Mouse (Mus musculus): ENCODE measurements at regions not wholly inside any gene's neighbourhood (a gene's known extent, or its start where the extent isn't known, plus 50 kb on each side); places are given as distances from the start of the nearest gene placed in this dataset.

DNA sequence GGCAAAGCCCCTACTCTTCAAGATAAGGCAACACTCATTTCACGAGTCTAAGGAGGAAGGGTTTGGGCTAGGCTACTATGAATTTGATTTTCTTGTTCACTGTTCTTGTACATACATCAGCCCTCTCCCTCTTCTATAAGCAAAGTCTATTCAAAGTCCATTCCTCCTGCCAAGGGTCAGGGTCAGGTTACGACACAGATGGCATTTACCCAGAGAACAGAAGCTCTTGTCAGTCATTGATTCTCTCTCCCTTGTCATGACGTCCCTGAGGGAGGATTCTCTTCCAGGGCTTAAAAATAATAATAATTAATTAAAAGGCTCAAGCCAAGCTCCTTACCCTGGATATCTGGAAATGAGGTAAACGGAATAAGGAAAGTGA is 222.7 kb downstream of the Rchy1 start:
- no peak overlapping the region for H3K27ac ChIP-seq (ENCODE audit: insufficient read depth, low read length)
- no peak overlapping the region for H3K4me3 ChIP-seq (ENCODE audit: low read depth, low read length)

DNA sequence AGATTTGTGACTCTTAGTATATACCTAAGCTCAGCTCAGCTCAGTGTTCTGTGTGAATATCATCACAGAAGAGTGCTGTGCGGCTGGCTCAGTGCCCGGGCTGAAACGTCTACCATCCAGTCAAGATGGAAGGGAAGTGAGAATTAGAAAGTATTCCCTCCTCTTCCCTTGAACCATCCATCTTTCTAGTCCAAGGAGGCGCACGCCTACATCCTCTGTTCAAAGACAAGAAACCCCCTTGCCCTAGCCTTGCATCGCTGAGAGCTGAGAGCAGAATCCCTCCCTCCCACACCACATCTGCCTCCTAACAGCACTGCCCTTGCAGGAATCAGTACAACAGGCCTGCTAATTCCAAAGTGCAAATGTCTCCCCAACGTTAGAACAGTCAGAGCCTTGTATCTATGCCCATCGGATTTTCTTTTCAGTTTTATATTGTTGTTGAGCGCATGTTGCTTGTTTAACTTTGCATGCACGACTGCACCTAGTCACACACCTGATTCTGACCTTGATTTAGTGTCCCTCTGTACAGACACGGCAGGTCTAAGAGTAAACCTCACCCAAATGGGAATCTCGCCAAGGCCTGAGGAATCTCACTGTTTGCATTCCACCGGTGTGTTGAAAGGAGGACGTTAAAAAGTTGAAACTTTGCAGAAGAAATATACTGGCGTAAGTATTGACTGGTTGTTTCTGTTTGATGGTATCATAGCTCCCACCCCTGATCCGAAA is 222.2 kb downstream of the Parm1 start:
- no peak overlapping the region for H3K4me3 ChIP-seq (ENCODE audit: low read depth, low read length)
- TF ChIP-seq CTCF (IDR thresholded peaks at IDR 0.05; ENCODE audit: low read depth, low read length): no peak
- no peaks in the 10 kb centered on the region; the same call in 1 of the 2 replicates for H3K9me3 ChIP-seq (replicated peaks; ENCODE audit: control insufficient read depth, insufficient read depth, low read length, poor library complexity, severe bottlenecking)
- H3K27me3 ChIP-seq (ENCODE audit: control insufficient read depth, insufficient read depth, low read length, poor library complexity, severe bottlenecking): no peaks in the 10 kb centered on the region
- H3K27ac ChIP-seq (ENCODE audit: insufficient read depth, low read length): no peak overlapping the region
- H3K9ac ChIP-seq (ENCODE audit: low read depth, poor library complexity, severe bottlenecking): no peak overlapping the region
- no peaks in the 10 kb centered on the region for H3K36me3 ChIP-seq (ENCODE audit: control insufficient read depth, insufficient read depth, low read length, poor library complexity, severe bottlenecking)
- H3K4me1 ChIP-seq (ENCODE audit: control insufficient read depth, insufficient read depth, low read length): no peaks in the 10 kb centered on the region

More for the DNA sequence above, 222.7 kb downstream of the Rchy1 start:
- Histone ChIP-seq H3K4me1 (ENCODE audit: control insufficient read depth, insufficient read depth, low read length) (no peaks in the 10 kb centered on the region), H3K9me3 (replicated peaks; ENCODE audit: control insufficient read depth, insufficient read depth, low read length, poor library complexity, severe bottlenecking) (no peaks in the 10 kb centered on the region; the same call in 1 of the 2 replicates), H3K36me3 (ENCODE audit: control insufficient read depth, insufficient read depth, low read length, poor library complexity, severe bottlenecking) (no peaks in the 10 kb centered on the region), H3K27me3 (ENCODE audit: control insufficient read depth, insufficient read depth, low read length, poor library complexity, severe bottlenecking) (no peaks in the 10 kb centered on the region), H3K9ac (ENCODE audit: low read depth, poor library complexity, severe bottlenecking) (no peak overlapping the region)
- TF ChIP-seq POLR2A (IDR thresholded peaks at IDR 0.05; ENCODE audit: insufficient read depth, low read length) (no peak), CTCF (IDR thresholded peaks at IDR 0.05; ENCODE audit: low read depth, low read length) (no peak), EP300 (IDR thresholded peaks at IDR 0.05; ENCODE audit: insufficient read depth, low read depth, low read length) (no peak)

DNA sequence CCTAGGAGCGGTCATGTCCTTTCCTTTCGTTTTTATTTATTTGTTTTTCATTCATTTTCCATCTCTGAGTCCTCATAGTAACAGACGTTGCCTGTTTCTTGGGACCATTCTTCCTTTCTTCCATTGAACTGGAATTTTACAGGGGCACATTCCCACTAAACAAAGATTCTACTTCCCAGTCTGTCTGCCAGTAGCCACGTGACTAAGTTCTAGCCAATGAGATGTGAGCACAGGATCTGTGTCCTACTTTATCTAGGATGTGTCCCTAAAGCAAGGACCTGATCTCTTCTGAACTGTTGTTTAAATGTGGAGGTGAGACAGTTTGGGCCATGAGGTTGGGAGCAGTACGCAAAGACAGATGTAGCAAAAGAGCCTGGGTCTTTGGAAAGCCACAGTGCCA is 214.6 kb downstream of the Parm1 start:
- Histone ChIP-seq H3K9ac (ENCODE audit: low read depth, poor library complexity, severe bottlenecking) (no peak overlapping the region), H3K9me3 (replicated peaks; ENCODE audit: control insufficient read depth, insufficient read depth, low read length, poor library complexity, severe bottlenecking) (no peaks in the 10 kb centered on the region), H3K4me3 (ENCODE audit: low read depth, low read length) (no peak overlapping the region), H3K4me1 (ENCODE audit: control insufficient read depth, insufficient read depth, low read length) (no peaks in the 10 kb centered on the region), H3K27ac (ENCODE audit: insufficient read depth, low read length) (no peak overlapping the region), H3K36me3 (ENCODE audit: control insufficient read depth, insufficient read depth, low read length, poor library complexity, severe bottlenecking) (no peaks in the 10 kb centered on the region), H3K27me3 (ENCODE audit: control insufficient read depth, insufficient read depth, low read length, poor library complexity, severe bottlenecking) (no peaks in the 10 kb centered on the region)
- TF ChIP-seq EP300 (IDR thresholded peaks at IDR 0.05; ENCODE audit: insufficient read depth, low read depth, low read length): no peak
- no peak for TF ChIP-seq CTCF (IDR thresholded peaks at IDR 0.05; ENCODE audit: low read depth, low read length)
- no peak for TF ChIP-seq POLR2A (IDR thresholded peaks at IDR 0.05; ENCODE audit: insufficient read depth, low read length)

DNA sequence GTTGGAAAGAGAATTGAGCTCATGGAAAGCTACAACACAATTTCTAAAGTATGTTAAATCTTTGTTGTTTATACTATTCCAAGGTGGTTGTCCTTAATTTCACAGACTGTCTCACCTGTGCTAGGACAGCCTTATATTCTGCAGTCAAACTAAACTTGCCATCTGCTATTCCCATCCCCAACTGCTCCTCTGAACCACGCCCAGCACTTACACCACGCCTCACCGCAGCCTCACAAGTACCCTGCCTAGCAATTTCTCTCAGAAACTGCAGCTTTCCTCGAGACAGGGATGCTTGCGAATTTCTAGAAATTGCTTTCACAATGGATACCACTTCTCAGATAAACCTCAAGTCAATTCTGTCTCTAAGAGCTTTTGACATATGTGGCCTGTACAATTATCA is 213.7 kb downstream of the Parm1 start:
- Histone ChIP-seq H3K4me1 (ENCODE audit: control insufficient read depth, insufficient read depth, low read length) (no peaks in the 10 kb centered on the region), H3K27ac (ENCODE audit: insufficient read depth, low read length) (no peak overlapping the region), H3K9ac (ENCODE audit: low read depth, poor library complexity, severe bottlenecking) (no peak overlapping the region), H3K36me3 (ENCODE audit: control insufficient read depth, insufficient read depth, low read length, poor library complexity, severe bottlenecking) (no peaks in the 10 kb centered on the region), H3K4me3 (ENCODE audit: low read depth, low read length) (no peak overlapping the region), H3K9me3 (replicated peaks; ENCODE audit: control insufficient read depth, insufficient read depth, low read length, poor library complexity, severe bottlenecking) (no peaks in the 10 kb centered on the region), H3K27me3 (ENCODE audit: control insufficient read depth, insufficient read depth, low read length, poor library complexity, severe bottlenecking) (no peaks in the 10 kb centered on the region)
- TF ChIP-seq EP300 (IDR thresholded peaks at IDR 0.05; ENCODE audit: insufficient read depth, low read depth, low read length) (no peak), POLR2A (IDR thresholded peaks at IDR 0.05; ENCODE audit: insufficient read depth, low read length) (no peak), CTCF (IDR thresholded peaks at IDR 0.05; ENCODE audit: low read depth, low read length) (no peak)

DNA sequence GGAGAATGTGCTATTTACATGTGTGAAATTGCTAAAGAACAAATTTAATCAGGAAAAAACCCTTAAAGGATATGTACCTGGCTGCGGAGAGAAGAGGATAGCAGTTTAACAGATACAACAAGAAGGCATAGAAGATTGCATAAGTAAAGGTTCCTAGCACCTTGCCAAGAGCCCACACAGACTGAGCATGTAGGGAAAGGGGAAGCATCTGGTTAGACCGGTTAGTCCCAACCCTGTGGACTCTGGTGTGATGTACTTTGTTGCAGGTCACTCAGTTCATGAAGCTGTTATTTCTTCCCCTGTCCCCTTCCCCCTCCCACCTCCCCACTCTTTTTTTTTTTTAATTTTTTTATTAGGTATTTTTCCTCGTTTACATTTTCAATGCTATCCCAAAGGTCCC is 212.5 kb downstream of the Parm1 start:
- H3K9ac ChIP-seq (ENCODE audit: low read depth, poor library complexity, severe bottlenecking): no peak overlapping the region
- TF ChIP-seq CTCF (IDR thresholded peaks at IDR 0.05; ENCODE audit: low read depth, low read length) (no peak), POLR2A (IDR thresholded peaks at IDR 0.05; ENCODE audit: insufficient read depth, low read length) (no peak), EP300 (IDR thresholded peaks at IDR 0.05; ENCODE audit: insufficient read depth, low read depth, low read length) (no peak)
- H3K4me3 ChIP-seq (ENCODE audit: low read depth, low read length): no peak overlapping the region
- no peaks in the 10 kb centered on the region for H3K27me3 ChIP-seq (ENCODE audit: control insufficient read depth, insufficient read depth, low read length, poor library complexity, severe bottlenecking)
- no peaks in the 10 kb centered on the region for H3K9me3 ChIP-seq (replicated peaks; ENCODE audit: control insufficient read depth, insufficient read depth, low read length, poor library complexity, severe bottlenecking)
- H3K36me3 ChIP-seq (ENCODE audit: control insufficient read depth, insufficient read depth, low read length, poor library complexity, severe bottlenecking): no peaks in the 10 kb centered on the region
- no peak overlapping the region for H3K27ac ChIP-seq (ENCODE audit: insufficient read depth, low read length)
- H3K4me1 ChIP-seq (ENCODE audit: control insufficient read depth, insufficient read depth, low read length): no peaks in the 10 kb centered on the region

DNA sequence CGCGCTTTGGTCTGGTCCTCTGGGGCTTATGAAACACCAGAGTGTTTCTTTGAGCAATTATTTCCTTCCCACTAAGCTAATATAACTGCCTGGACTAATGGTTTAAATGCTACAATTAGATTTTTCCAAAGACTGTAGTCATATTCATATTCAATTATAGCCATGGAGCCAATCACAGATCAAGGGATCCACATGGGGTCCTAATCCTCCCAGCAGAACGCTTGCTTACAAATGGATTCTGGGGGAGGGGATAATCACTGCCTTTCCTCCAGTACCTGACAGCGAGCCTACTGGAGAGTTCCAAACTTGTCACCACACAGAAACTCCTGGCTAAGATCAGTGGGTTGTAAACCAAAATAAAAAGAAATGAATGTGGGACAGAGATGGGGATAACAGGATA is 212.0 kb downstream of the Parm1 start:
- H3K9ac ChIP-seq (ENCODE audit: low read depth, poor library complexity, severe bottlenecking): no peak overlapping the region
- no peaks in the 10 kb centered on the region for H3K27me3 ChIP-seq (ENCODE audit: control insufficient read depth, insufficient read depth, low read length, poor library complexity, severe bottlenecking)
- H3K4me1 ChIP-seq (ENCODE audit: control insufficient read depth, insufficient read depth, low read length): no peaks in the 10 kb centered on the region
- H3K4me3 ChIP-seq (ENCODE audit: low read depth, low read length): no peak overlapping the region
- no peak overlapping the region for H3K27ac ChIP-seq (ENCODE audit: insufficient read depth, low read length)
- no peaks in the 10 kb centered on the region for H3K9me3 ChIP-seq (replicated peaks; ENCODE audit: control insufficient read depth, insufficient read depth, low read length, poor library complexity, severe bottlenecking)
- no peak for TF ChIP-seq EP300 (IDR thresholded peaks at IDR 0.05; ENCODE audit: insufficient read depth, low read depth, low read length)
- TF ChIP-seq CTCF (IDR thresholded peaks at IDR 0.05; ENCODE audit: low read depth, low read length): no peak
- TF ChIP-seq POLR2A (IDR thresholded peaks at IDR 0.05; ENCODE audit: insufficient read depth, low read length): no peak
- H3K36me3 ChIP-seq (ENCODE audit: control insufficient read depth, insufficient read depth, low read length, poor library complexity, severe bottlenecking): no peaks in the 10 kb centered on the region

All from ES-Bruce4 (cell line).